Mouse (Mus musculus) ES-Bruce4 (cell line): Measurements from ENCODE around the gene Klf1. TPM values are rescaled to one million over a fixed set of nuclear protein-coding genes. Genes with fewer than 3 reads are reported as not detected.
"Not testable (repeated sequence)": the region's sequence is repeated elsewhere in the genome, so short reads cannot be mapped to it uniquely, and the experiment has no call there.

Experiments used
- H3K27ac ChIP-seq: 2 replicates; pipeline ENCODE4 v1.5.1; 2012; ENCODE audit warnings: low read length, inconsistent platforms; ENCODE audit not compliant: insufficient read depth
- H3K27me3 ChIP-seq: 2 replicates; pipeline ENCODE4 v1.6.1; 2012; ENCODE audit warnings: mild to moderate bottlenecking, low read length, inconsistent platforms; ENCODE audit not compliant: control insufficient read depth, poor library complexity, insufficient read depth, severe bottlenecking
- H3K36me3 ChIP-seq: 2 replicates; pipeline ENCODE4 v1.6.1; 2012; ENCODE audit warnings: inconsistent platforms, mild to moderate bottlenecking, low read length, moderate library complexity; ENCODE audit not compliant: control insufficient read depth, poor library complexity, insufficient read depth, severe bottlenecking
- H3K4me1 ChIP-seq: one replicate; pipeline ENCODE4 v1.8.1; 2011; ENCODE audit warnings: low read length; ENCODE audit not compliant: control insufficient read depth, insufficient read depth
- H3K4me3 ChIP-seq: 2 replicates; pipeline ENCODE4 v1.5.1; 2011; ENCODE audit warnings: low read depth, mild to moderate bottlenecking, low read length
- H3K9ac ChIP-seq: 2 replicates; pipeline ENCODE4 v1.6.1; 2012; ENCODE audit warnings: low read depth, mild to moderate bottlenecking, inconsistent platforms; ENCODE audit not compliant: poor library complexity, severe bottlenecking
- H3K9me3 ChIP-seq: replicated peaks from 2 replicates; pipeline ENCODE4 v1.6.1; 2012; ENCODE audit warnings: mild to moderate bottlenecking, low read length, inconsistent platforms; ENCODE audit not compliant: control insufficient read depth, poor library complexity, insufficient read depth, severe bottlenecking
- CTCF ChIP-seq: IDR thresholded peaks from one replicate; pipeline ENCODE4 v1.8.1; 2011; ENCODE audit warnings: low read depth, low read length
- EP300 ChIP-seq: IDR thresholded peaks from 2 replicates; pipeline ENCODE4 v1.6.1; 2011; ENCODE audit warnings: low read depth, low read length; ENCODE audit not compliant: insufficient read depth
- POLR2A ChIP-seq: IDR thresholded peaks from one replicate; pipeline ENCODE4 v1.8.1; 2011; ENCODE audit warnings: low read length; ENCODE audit not compliant: insufficient read depth
- polyA plus RNA-seq: library from polyadenylated mRNA; stranded (reverse); fragments of >200 nt; gene quantifications from 2 replicates; pipeline ENCODE4 v1.2.4, GENCODE M21; 2011; ENCODE audit warnings: low read depth; ENCODE audit not compliant: missing spikeins, insufficient read depth, insufficient read length

Klf1 gene
- polyA plus RNA-seq, 1 experiment, result not detected

GRCm38 (mm10) chr8:84902920-84903661 lies 1.4 kb downstream of the Klf1 start:
- TF ChIP-seq CTCF (peak; percentile 62), POLR2A (peak; percentile 73), EP300 (no peak)
- Histone ChIP-seq H3K9me3 (no peaks in the 10 kb centered on the region), H3K4me1 (peaks cover 11% of the 10 kb centered on the region), H3K27me3 (no peaks in the 10 kb centered on the region), H3K27ac (peak overlapping the region; percentile 44), H3K9ac (peak overlapping the region; percentile 85), H3K36me3 (no peaks in the 10 kb centered on the region), H3K4me3 (peak overlapping the region; percentile 65)

- H3K9me3 ChIP-seq, result no peaks in the 10 kb centered on the region
- no peaks in the 10 kb centered on the region for H3K36me3 ChIP-seq
- no peaks in the 10 kb centered on the region for H3K27me3 ChIP-seq
- H3K27ac ChIP-seq, result peak overlapping the region; percentile 76
- H3K9ac ChIP-seq, result peak overlapping the region; percentile 85
- H3K4me1 ChIP-seq, result peaks cover 11% of the 10 kb centered on the region
- 0 out of 2 replicates have a peak overlapping the region, but pooled peaks have one; percentile 24 for H3K4me3 ChIP-seq
- no peak for TF ChIP-seq EP300
- no peak for TF ChIP-seq CTCF
- TF ChIP-seq POLR2A, result no peak
Observed at GRCm38 (mm10) chr8:84904351-84904750, 2.6 kb downstream of the Klf1 start.

GRCm38 (mm10) chr8:84907037-84907436 lies 5.3 kb downstream of the Klf1 start:
- H3K36me3 ChIP-seq, result peaks cover 8% of the 10 kb centered on the region; the same call in 1 of the 2 replicates
- H3K4me1 ChIP-seq, result peaks cover 8% of the 10 kb centered on the region
- H3K27me3 ChIP-seq, result no peaks in the 10 kb centered on the region
- H3K9me3 ChIP-seq, result no peaks in the 10 kb centered on the region
- H3K9ac ChIP-seq, result no peak overlapping the region
- H3K4me3 ChIP-seq, result no peak overlapping the region
- H3K27ac ChIP-seq, result no peak overlapping the region
- TF ChIP-seq POLR2A, result no peak
- TF ChIP-seq CTCF, result no peak
- no peak for TF ChIP-seq EP300

- Histone ChIP-seq H3K27me3 (no peaks in the 10 kb centered on the region), H3K9me3 (no peaks in the 10 kb centered on the region), H3K9ac (0 out of 2 replicates have a peak overlapping the region, but pooled peaks have one; percentile 10), H3K36me3 (peaks cover 8% of the 10 kb centered on the region; the same call in 1 of the 2 replicates), H3K4me3 (no peak overlapping the region), H3K27ac (no peak overlapping the region; the same call in 1 of the 2 replicates), H3K4me1 (peaks cover 7% of the 10 kb centered on the region)
- TF ChIP-seq POLR2A (no peak), EP300 (no peak), CTCF (no peak)
Observed at GRCm38 (mm10) chr8:84907493-84907892, 5.8 kb downstream of the Klf1 start.

- H3K36me3 ChIP-seq, H3K9me3 ChIP-seq, H3K27me3 ChIP-seq, H3K4me1 ChIP-seq: not testable (repeated sequence)
- H3K4me3 ChIP-seq, result 0 out of 2 replicates have a peak overlapping the region, but pooled peaks have one; percentile 40
- peak overlapping the region; percentile 58 for H3K27ac ChIP-seq
- peak overlapping the region; percentile 54 for H3K9ac ChIP-seq
Observed at GRCm38 (mm10) chr8:84907979-84908378, 6.3 kb downstream of the Klf1 start.

GRCm38 (mm10) chr8:84908421-84909161 lies 6.9 kb downstream of the Klf1 start, which contains the start of gene Dnase2a:
TSS of gene Dnase2a (plus strand) at chr8:84908560.
- Histone ChIP-seq H3K9me3 (no peaks in the 10 kb centered on the region), H3K4me3 (peak within 1 kb of the TSS; percentile 76), H3K27me3 (no peaks in the 10 kb centered on the region), H3K27ac (peak within 1 kb of the TSS; percentile 58), H3K36me3 (peaks cover 8% of the 10 kb centered on the region; the same call in 1 of the 2 replicates), H3K4me1 (peaks cover 7% of the 10 kb centered on the region), H3K9ac (peak within 1 kb of the TSS; percentile 91)
- no peak for TF ChIP-seq CTCF
- peak; percentile 30; the same call in 1 of the 2 replicates for TF ChIP-seq EP300
- peak; percentile 54 for TF ChIP-seq POLR2A
